Mouse (Mus musculus) heart, embryonic 13.5 days (tissue): ENCODE measurements around the gene Rdh16f2. TPM values are rescaled to one million over a fixed set of nuclear protein-coding genes. Genes with fewer than 3 reads are reported as not detected.
"Not testable (repeated sequence)": the region's sequence is repeated elsewhere in the genome, so short reads cannot be mapped to it uniquely, and the experiment has no call there.

Source experiments
- ATAC-seq: fragments of 200-750 bp; cut with Nextera tagmentation; 2 replicates; pipeline ENCODE4 v1.8.0; 2017; ENCODE audit warnings: moderate TSS enrichment; ENCODE audit not compliant: insufficient number of reproducible peaks, low FRiP score, low TSS enrichment; ENCODE audit errors: extremely low read depth
- H3K27ac ChIP-seq: fragments of 300-500 bp; sonication (generic); replicated peaks from 2 replicates; pipeline ENCODE4 v1.5.1; 2015; ENCODE audit warnings: moderate library complexity, mild to moderate bottlenecking, inconsistent platforms
- H3K27me3 ChIP-seq: fragments of 300-500 bp; sonication (generic); replicated peaks from 2 replicates; pipeline ENCODE4 v1.6.1; 2015; ENCODE audit warnings: mild to moderate bottlenecking, inconsistent platforms
- H3K36me3 ChIP-seq: fragments of 300-500 bp; sonication (generic); 2 replicates; pipeline ENCODE4 v1.6.1; 2015; ENCODE audit warnings: mild to moderate bottlenecking, inconsistent platforms
- H3K4me1 ChIP-seq: fragments of 300-500 bp; sonication (generic); 2 replicates; pipeline ENCODE4 v1.6.1; 2015; ENCODE audit warnings: inconsistent platforms
- H3K4me2 ChIP-seq: fragments of 300-500 bp; sonication (generic); 2 replicates; pipeline ENCODE4 v1.6.1; 2015; ENCODE audit warnings: inconsistent platforms, mild to moderate bottlenecking, moderate library complexity
- H3K4me3 ChIP-seq: fragments of 300-500 bp; sonication (generic); 2 replicates; pipeline ENCODE4 v1.5.1; 2015; ENCODE audit warnings: moderate library complexity, mild to moderate bottlenecking, inconsistent platforms
- H3K9ac ChIP-seq: fragments of 300-500 bp; sonication (generic); 2 replicates; pipeline ENCODE4 v1.6.1; 2015; ENCODE audit warnings: inconsistent platforms, mild to moderate bottlenecking, moderate library complexity
- H3K9me3 ChIP-seq: fragments of 300-500 bp; sonication (generic); 2 replicates; pipeline ENCODE4 v1.6.1; 2016; ENCODE audit warnings: inconsistent platforms
- WGBS: fragments of 180-500 bp; shearing (Covaris S2); methylation state at CpG from one replicate; pipeline ENCODE4 v1.1.7; 2015; ENCODE audit warnings: mixed read lengths; 5-methylcytosine and 5-hydroxymethylcytosine counted together
- polyA plus RNA-seq: library from polyadenylated mRNA; unstranded; fragments of >200 nt; fragmentation: Nextera tagmentation; extraction: Ambion mirVana; gene quantifications from 2 replicates; pipeline ENCODE4 v1.2.1, GENCODE M21; 2015

The Rdh16f2 gene
- polyA plus RNA-seq = not detected in 2 replicates

GRCm38 (mm10) chr10:127866232-127866631 lies at the start of gene Rdh16f2:
Gene Rdh16f2 (plus strand): TSS chr10:127866474.
- no peak within 1 kb of the TSS for H3K4me3 ChIP-seq
- no peaks in the 10 kb centered on the region for H3K4me1 ChIP-seq
- no peaks in the 10 kb centered on the region for H3K36me3 ChIP-seq
- WGBS = 71% methylated on average over 3 of the region's 3 CpGs
- no peak within 1 kb of the TSS for H3K9ac ChIP-seq
- H3K27me3 ChIP-seq = no peaks in the 10 kb centered on the region
- no peak within 1 kb of the TSS for H3K27ac ChIP-seq
- H3K4me2 ChIP-seq = no peak within 1 kb of the TSS
- ATAC-seq = no peak
- H3K9me3 ChIP-seq = peaks cover 14% of the 10 kb centered on the region; the same call in 1 of the 2 replicates

GRCm38 (mm10) chr10:127817268-127817910 lies 48.9 kb upstream of the Rdh16f2 start:
- WGBS = 62% methylated on average over 4 of the region's 4 CpGs
- not testable (repeated sequence) for H3K4me2 ChIP-seq, H3K4me1 ChIP-seq, H3K36me3 ChIP-seq, H3K27ac ChIP-seq, ATAC-seq, H3K9ac ChIP-seq, H3K27me3 ChIP-seq, H3K4me3 ChIP-seq
- peaks cover 13% of the 10 kb centered on the region for H3K9me3 ChIP-seq

GRCm38 (mm10) chr10:127821806-127822205 lies 44.5 kb upstream of the Rdh16f2 start:
- H3K4me2 ChIP-seq, H3K36me3 ChIP-seq, H3K9ac ChIP-seq, H3K27ac ChIP-seq, H3K4me1 ChIP-seq, ATAC-seq, H3K4me3 ChIP-seq, H3K27me3 ChIP-seq: not testable (repeated sequence)
- H3K9me3 ChIP-seq = peaks cover 13% of the 10 kb centered on the region
- 74% methylated on average over 2 of the region's 2 CpGs for WGBS

DNA sequence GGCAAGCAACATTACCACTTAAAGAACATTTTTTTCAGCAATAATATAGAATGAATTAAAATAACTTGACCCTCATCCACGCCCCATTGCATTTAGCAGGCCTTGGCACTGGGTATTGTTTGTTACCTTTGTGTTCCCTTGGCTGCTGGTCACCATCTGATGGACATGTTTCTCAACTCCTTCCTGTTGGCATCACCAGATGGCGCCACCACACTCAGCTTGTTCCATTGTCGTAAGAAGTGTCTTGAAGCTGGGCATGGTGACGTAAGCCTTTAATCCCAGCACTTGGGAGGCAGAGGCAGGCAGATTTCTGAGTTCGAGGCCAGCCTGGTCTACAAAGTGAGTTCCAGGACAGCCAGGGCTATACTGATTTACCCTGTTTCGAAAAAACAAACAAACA lies 40.9 kb upstream of the Rdh16f2 start:
- no peak overlapping the region for H3K27ac ChIP-seq
- WGBS = 74% methylated on average over 6 of the region's 6 CpGs
- H3K27me3 ChIP-seq = no peaks in the 10 kb centered on the region
- no peaks in the 10 kb centered on the region for H3K36me3 ChIP-seq
- H3K4me3 ChIP-seq = no peak overlapping the region
- H3K4me2 ChIP-seq = no peak overlapping the region
- H3K4me1 ChIP-seq = no peaks in the 10 kb centered on the region
- no peak for ATAC-seq
- H3K9ac ChIP-seq = no peak overlapping the region
- peaks cover 4% of the 10 kb centered on the region for H3K9me3 ChIP-seq

GRCm38 (mm10) chr10:127829121-127829520 lies 37.2 kb upstream of the Rdh16f2 start:
- Histone ChIP-seq H3K27me3 (no peaks in the 10 kb centered on the region), H3K9ac (no peak overlapping the region), H3K36me3 (no peaks in the 10 kb centered on the region), H3K9me3 (peaks cover 2% of the 10 kb centered on the region; the same call in 1 of the 2 replicates), H3K4me2 (no peak overlapping the region), H3K27ac (no peak overlapping the region), H3K4me3 (no peak overlapping the region), H3K4me1 (no peaks in the 10 kb centered on the region)
- no peak for ATAC-seq
- 56% methylated on average over 3 of the region's 3 CpGs for WGBS

DNA sequence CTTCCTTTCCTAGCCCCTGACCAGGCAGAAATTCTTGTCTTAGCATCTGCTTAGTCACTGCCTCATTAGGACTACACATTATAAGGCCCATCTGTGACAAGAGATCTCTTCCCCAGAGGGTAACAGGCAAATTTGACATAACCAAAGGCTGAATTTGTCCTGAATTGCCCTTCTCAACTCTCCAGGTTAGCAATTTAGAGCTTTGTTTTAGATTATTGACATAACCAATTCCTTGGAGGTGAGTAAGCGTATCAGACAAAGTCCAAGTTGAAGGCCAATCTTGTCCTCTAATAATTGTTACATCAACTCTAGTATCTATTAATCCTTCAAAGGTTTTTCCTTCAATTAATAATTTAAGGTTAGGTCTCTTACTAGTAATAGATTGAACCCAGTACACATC lies 32.1 kb upstream of the Rdh16f2 start:
- not testable (repeated sequence) for ATAC-seq, H3K4me2 ChIP-seq, H3K9ac ChIP-seq, H3K36me3 ChIP-seq, H3K27ac ChIP-seq, H3K4me1 ChIP-seq, H3K27me3 ChIP-seq, H3K4me3 ChIP-seq
- 91% methylated on average over 1 of the region's 1 CpGs for WGBS
- peaks cover 14% of the 10 kb centered on the region for H3K9me3 ChIP-seq

DNA sequence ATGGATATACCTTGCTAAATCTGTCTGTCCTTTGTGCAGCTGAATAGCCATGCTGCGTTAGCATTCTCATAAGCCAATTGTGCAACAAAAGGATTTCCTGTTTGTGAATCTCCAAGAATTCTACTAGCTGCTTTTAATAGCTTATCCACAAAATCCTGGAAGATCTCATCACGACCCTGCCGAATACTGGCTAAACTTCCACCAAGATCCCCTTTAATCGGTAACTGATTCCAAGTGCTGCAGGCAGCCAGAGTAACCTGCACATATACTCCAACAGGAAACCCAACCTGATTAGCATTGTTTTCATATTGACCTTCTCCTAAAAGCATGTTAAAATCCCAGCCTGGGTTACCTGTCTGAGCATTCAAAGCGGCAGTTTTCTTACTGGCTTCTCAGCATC lies 31.0 kb upstream of the Rdh16f2 start:
- Histone ChIP-seq H3K27me3 (no peaks in the 10 kb centered on the region), H3K27ac (no peak overlapping the region), H3K4me2 (no peak overlapping the region), H3K4me1 (no peaks in the 10 kb centered on the region), H3K36me3 (no peaks in the 10 kb centered on the region), H3K4me3 (no peak overlapping the region), H3K9ac (no peak overlapping the region), H3K9me3 (peaks cover 22% of the 10 kb centered on the region)
- no peak for ATAC-seq
- WGBS = 68% methylated on average over 5 of the region's 5 CpGs

DNA sequence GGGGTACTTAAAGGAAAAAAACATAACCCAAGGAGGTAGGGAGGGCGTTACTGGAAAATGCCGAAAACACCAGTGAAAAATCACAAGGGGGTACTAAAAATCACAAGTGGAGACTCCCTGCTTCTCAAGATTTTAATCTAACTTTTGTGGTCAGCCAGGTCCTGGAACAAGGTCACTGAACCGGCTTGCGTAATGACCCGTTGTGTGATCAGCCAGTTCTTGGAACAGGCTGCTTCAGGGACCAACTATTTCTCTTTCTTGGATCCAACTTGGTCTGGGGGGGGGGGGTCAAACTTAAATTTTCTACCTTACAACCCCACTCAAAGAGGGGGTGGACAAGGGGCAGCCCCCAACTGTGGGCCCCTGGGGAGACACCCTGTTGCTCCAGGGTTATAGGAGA lies 28.5 kb upstream of the Rdh16f2 start:
- not testable (repeated sequence) for H3K36me3 ChIP-seq, H3K4me2 ChIP-seq, H3K27me3 ChIP-seq, H3K9ac ChIP-seq, H3K4me3 ChIP-seq, H3K27ac ChIP-seq, ATAC-seq, H3K4me1 ChIP-seq
- H3K9me3 ChIP-seq = peaks cover 21% of the 10 kb centered on the region
- 91% methylated on average over 5 of the region's 5 CpGs for WGBS

DNA sequence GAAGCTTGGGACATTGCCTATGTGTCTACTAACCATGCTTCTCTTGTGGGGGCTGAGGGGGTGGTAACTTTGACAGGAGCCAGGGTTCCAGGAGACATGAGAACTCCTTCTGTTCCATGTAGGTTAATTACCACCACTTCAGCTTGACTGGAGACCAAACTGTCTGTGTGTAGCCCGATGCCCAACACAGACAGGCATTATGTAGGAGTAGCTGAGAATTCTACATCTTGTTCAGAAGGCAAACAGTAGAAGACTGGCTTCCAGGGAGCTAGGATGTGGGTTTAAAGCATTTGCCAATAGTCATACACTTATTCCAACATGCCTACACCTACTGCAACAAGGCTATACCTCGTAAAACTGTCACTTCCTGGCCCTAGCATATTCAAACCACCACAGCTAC lies 27.7 kb upstream of the Rdh16f2 start:
- 70% methylated on average over 2 of the region's 2 CpGs for WGBS
- H3K4me1 ChIP-seq = no peaks in the 10 kb centered on the region
- ATAC-seq = no peak
- H3K4me3 ChIP-seq = no peak overlapping the region
- H3K9me3 ChIP-seq = peaks cover 19% of the 10 kb centered on the region
- H3K9ac ChIP-seq = no peak overlapping the region
- H3K27me3 ChIP-seq = no peaks in the 10 kb centered on the region
- H3K36me3 ChIP-seq = no peaks in the 10 kb centered on the region
- no peak overlapping the region for H3K27ac ChIP-seq
- H3K4me2 ChIP-seq = no peak overlapping the region

DNA sequence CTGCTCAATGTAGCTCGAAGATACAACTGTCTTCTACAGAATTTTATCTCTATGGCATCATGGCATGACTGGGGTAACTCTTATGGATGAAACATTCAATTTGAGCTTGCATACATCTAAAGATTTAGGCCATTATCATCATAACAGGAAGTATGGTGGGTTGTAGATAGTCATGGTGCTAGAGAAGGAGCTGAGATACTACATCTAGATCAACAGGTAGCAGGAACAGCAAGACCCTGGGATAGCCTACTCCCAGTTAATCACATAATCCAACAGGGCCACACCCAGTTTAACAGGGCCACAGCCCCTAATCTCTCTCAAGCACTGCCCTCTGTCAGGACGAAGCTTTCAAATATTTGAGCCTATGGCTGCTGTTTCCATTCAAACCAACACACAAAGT lies 25.5 kb upstream of the Rdh16f2 start:
- H3K27me3 ChIP-seq = no peaks in the 10 kb centered on the region
- H3K4me2 ChIP-seq = no peak overlapping the region
- H3K4me3 ChIP-seq = no peak overlapping the region
- WGBS = 58% methylated on average over 2 of the region's 2 CpGs
- no peaks in the 10 kb centered on the region for H3K4me1 ChIP-seq
- no peak for ATAC-seq
- peaks cover 19% of the 10 kb centered on the region for H3K9me3 ChIP-seq
- H3K27ac ChIP-seq = no peak overlapping the region
- no peak overlapping the region for H3K9ac ChIP-seq
- H3K36me3 ChIP-seq = no peaks in the 10 kb centered on the region

DNA sequence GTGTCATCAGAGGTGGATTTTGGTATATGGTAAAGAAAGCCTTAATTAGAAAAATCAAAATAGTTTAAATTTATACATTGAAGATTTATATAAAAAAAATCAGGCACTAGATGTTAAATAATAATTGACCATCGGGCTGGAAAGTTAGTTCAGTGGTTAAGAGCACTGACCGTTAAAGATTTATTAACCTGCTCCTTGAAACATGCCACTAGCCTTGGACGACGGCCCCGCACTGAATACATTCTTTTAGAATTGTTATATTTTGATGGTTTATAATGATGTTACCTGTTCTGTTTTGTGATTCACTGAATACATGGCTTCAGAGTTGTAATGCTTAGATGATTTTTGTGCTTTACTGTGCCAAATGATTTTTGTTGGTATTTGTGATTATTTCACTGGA lies 20.3 kb upstream of the Rdh16f2 start:
- WGBS = 83% methylated on average over 5 of the region's 5 CpGs
- not testable (repeated sequence) for H3K4me1 ChIP-seq, H3K9me3 ChIP-seq, H3K27me3 ChIP-seq, H3K4me3 ChIP-seq, ATAC-seq, H3K9ac ChIP-seq, H3K4me2 ChIP-seq, H3K27ac ChIP-seq, H3K36me3 ChIP-seq

DNA sequence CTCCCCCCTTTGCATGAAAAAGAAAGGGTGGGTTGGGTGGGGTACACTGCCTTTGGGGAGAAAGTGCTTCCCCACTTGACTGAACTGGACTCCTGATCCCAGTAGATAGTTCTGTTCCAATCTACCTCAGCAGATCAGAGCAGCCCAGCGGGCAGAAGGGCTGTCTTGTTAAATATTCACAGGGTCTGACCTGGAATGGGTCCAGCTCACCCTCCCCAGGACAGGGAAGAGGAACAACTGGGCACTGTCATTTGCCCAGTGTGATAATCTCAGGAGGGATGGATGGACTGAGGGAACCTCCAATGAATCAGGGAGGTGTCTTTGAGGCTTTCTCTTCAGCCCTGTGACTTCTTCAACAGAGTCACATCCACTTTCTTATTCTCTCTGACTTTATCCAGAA lies 18.2 kb upstream of the Rdh16f2 start:
- Histone ChIP-seq H3K4me1 (no peaks in the 10 kb centered on the region), H3K27me3 (no peaks in the 10 kb centered on the region), H3K27ac (no peak overlapping the region), H3K9me3 (0 out of 2 replicates have a peak, but pooled peaks cover 7% of the 10 kb centered on the region), H3K4me2 (no peak overlapping the region), H3K36me3 (no peaks in the 10 kb centered on the region), H3K4me3 (no peak overlapping the region), H3K9ac (no peak overlapping the region)
- no peak for ATAC-seq
- WGBS = 59% methylated on average over 1 of the region's 1 CpGs
